Mouse (Mus musculus) myocyte (in vitro differentiated cells): ENCODE data around the gene Hsp90aa1. TPM values are rescaled to one million over a fixed set of nuclear protein-coding genes. Genes with fewer than 3 reads are reported as not detected.
"Not testable (repeated sequence)": the region's sequence is repeated elsewhere in the genome, so short reads cannot be mapped to it uniquely, and the experiment has no call there.

Experiments
- H3K27me3 ChIP-seq: one replicate; pipeline ENCODE4 v1.6.1; 2011; ENCODE audit not compliant: control insufficient read depth, insufficient read depth, insufficient read length
- H3K36me3 ChIP-seq: one replicate; pipeline ENCODE4 v1.6.1; 2011; ENCODE audit not compliant: control insufficient read depth, insufficient read depth
- H3K4me2 ChIP-seq: one replicate; pipeline ENCODE4 v1.6.1; 2011; ENCODE audit warnings: low read depth, control low read depth
- H3K4me3 ChIP-seq: one replicate; pipeline ENCODE4 v1.5.1; 2011; ENCODE audit warnings: mild to moderate bottlenecking, control low read depth, moderate library complexity
- H3K79me2 ChIP-seq: one replicate; pipeline ENCODE4 v1.6.1; 2011; ENCODE audit not compliant: control insufficient read depth, insufficient read depth
- H3ac ChIP-seq: one replicate; pipeline ENCODE4 v1.6.1; 2011; ENCODE audit not compliant: control insufficient read depth, insufficient read length
- CEBPB ChIP-seq: IDR thresholded peaks from 2 replicates; pipeline ENCODE4 v1.6.1; 2011; ENCODE audit warnings: mild to moderate bottlenecking, moderate library complexity; ENCODE audit not compliant: poor library complexity, insufficient read depth, severe bottlenecking
- E2F4 ChIP-seq: IDR thresholded peaks from one replicate; pipeline ENCODE4 v1.6.1; 2011; ENCODE audit warnings: mild to moderate bottlenecking, control low read depth, moderate library complexity; ENCODE audit not compliant: insufficient read depth
- MAX ChIP-seq: IDR thresholded peaks from one replicate; pipeline ENCODE4 v1.6.1; 2011; ENCODE audit warnings: low read depth, mild to moderate bottlenecking, control low read depth
- MYOD1 ChIP-seq, 3 experiments: IDR thresholded peaks; one replicate each; pipeline ENCODE4 v1.6.1; 2011; ENCODE audit warnings: control low read depth in 2 of 3, low read depth in 2 of 3, mild to moderate bottlenecking in 2 of 3, moderate library complexity in 1 of 3; ENCODE audit not compliant: insufficient read length in 2 of 3, control insufficient read depth in 1 of 3
- MYOG ChIP-seq, 3 experiments: IDR thresholded peaks; one replicate each; pipeline ENCODE4 v1.6.1; 2011; ENCODE audit warnings: control low read depth in 2 of 3, low read depth in 2 of 3, mild to moderate bottlenecking in 2 of 3; ENCODE audit not compliant: insufficient read length in 2 of 3, control insufficient read depth in 1 of 3, insufficient read depth in 1 of 3
- POLR2A ChIP-seq: IDR thresholded peaks from one replicate; pipeline ENCODE4 v1.6.1; 2011; ENCODE audit warnings: low read depth, mild to moderate bottlenecking, control low read depth, moderate library complexity; ENCODE audit not compliant: insufficient read length
- POLR2AphosphoS2 ChIP-seq: IDR thresholded peaks from one replicate; pipeline ENCODE4 v1.6.1; 2011; ENCODE audit warnings: low read depth, control low read depth; ENCODE audit not compliant: insufficient read length
- REST ChIP-seq: IDR thresholded peaks from one replicate; pipeline ENCODE4 v1.6.1; 2011; ENCODE audit warnings: mild to moderate bottlenecking, control low read depth, moderate library complexity; ENCODE audit not compliant: insufficient read depth, insufficient read length
- SRF ChIP-seq: IDR thresholded peaks from one replicate; pipeline ENCODE4 v1.6.1; 2011; ENCODE audit warnings: low read depth; ENCODE audit not compliant: control insufficient read depth, insufficient read length
- TCF12 ChIP-seq: IDR thresholded peaks from one replicate; pipeline ENCODE4 v1.6.1; 2011; ENCODE audit warnings: mild to moderate bottlenecking, control low read depth; ENCODE audit not compliant: poor library complexity, insufficient read depth, severe bottlenecking
- TCF3 ChIP-seq: IDR thresholded peaks from one replicate; pipeline ENCODE4 v1.6.1; 2011; ENCODE audit warnings: low read depth, control low read depth; ENCODE audit not compliant: insufficient read length
- USF1 ChIP-seq: IDR thresholded peaks from one replicate; pipeline ENCODE4 v1.6.1; 2011; ENCODE audit warnings: low read depth, mild to moderate bottlenecking, control low read depth, moderate library complexity
- polyA plus RNA-seq: library from polyadenylated mRNA; unstranded; fragments of >200 nt; fragmentation: generic; extraction: Trizol; gene quantifications from one replicate; pipeline ENCODE4 v1.2.1, GENCODE M21; 2012; ENCODE audit warnings: missing spikeins

Hsp90aa1 gene
- polyA plus RNA-seq, 1 experiment = 110 TPM

GRCm38 (mm10) chr12:110706337-110707231 lies 4.1 kb upstream of the Hsp90aa1 start:
- H3K36me3 ChIP-seq = no peaks in the 10 kb centered on the region
- no peak overlapping the region for H3ac ChIP-seq
- no peaks in the 10 kb centered on the region for H3K79me2 ChIP-seq
- peak overlapping the region; percentile 26 for H3K4me3 ChIP-seq
- H3K27me3 ChIP-seq = no peaks in the 10 kb centered on the region
- H3K4me2 ChIP-seq = peak overlapping the region; percentile 85
- TF ChIP-seq MYOD1 (IDR thresholded peaks at IDR 0.05; ENCODE audit: control insufficient read depth in 1 of 3, insufficient read length in 2 of 3, low read depth in 2 of 3) (no peak), USF1 (peak; percentile 95), POLR2A (peak; percentile 54)

- H3K4me2 ChIP-seq, H3ac ChIP-seq, H3K36me3 ChIP-seq, H3K4me3 ChIP-seq, H3K79me2 ChIP-seq, H3K27me3 ChIP-seq: not testable (repeated sequence)
Measured at GRCm38 (mm10) chr12:110705419-110705818, 2.9 kb upstream of the Hsp90aa1 start.

DNA sequence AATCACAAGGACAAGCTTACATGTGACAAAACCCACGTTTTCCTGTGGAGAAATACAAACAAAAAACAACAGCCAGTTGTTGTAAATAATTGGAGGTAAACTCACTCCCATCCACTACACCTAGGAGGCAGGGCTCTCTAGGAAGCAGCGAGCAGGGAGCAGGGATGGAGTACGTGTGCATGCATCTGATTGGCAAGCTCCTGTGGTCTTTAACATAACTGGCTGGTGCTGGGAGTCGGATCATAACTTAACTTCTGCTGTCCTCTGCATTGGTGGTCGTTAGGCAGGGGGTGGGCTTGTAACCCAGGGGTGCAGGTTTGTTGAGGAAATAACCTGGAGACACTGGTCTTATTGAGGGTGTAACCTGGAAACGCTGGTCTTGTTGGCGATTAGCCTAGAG lies 1.2 kb upstream of the Hsp90aa1 start:
- H3K4me2 ChIP-seq = peak overlapping the region; percentile 63
- no peaks in the 10 kb centered on the region for H3K79me2 ChIP-seq
- no peaks in the 10 kb centered on the region for H3K36me3 ChIP-seq
- H3K4me3 ChIP-seq = no peak overlapping the region
- no peak for TF ChIP-seq SRF
- TF ChIP-seq E2F4 = no peak
- TF ChIP-seq POLR2AphosphoS2 = no peak
- no peak for TF ChIP-seq MYOD1 (IDR thresholded peaks at IDR 0.05; ENCODE audit: control insufficient read depth in 1 of 3, insufficient read length in 2 of 3, low read depth in 2 of 3)
- TF ChIP-seq CEBPB = no peak
- no peak for TF ChIP-seq MYOG (IDR thresholded peaks at IDR 0.05; ENCODE audit: control insufficient read depth in 1 of 3, insufficient read depth in 1 of 3, insufficient read length in 2 of 3, low read depth in 2 of 3)
- no peak for TF ChIP-seq TCF12
- TF ChIP-seq MAX = no peak
- no peak for TF ChIP-seq REST
- TF ChIP-seq USF1 = no peak
- no peak for TF ChIP-seq TCF3
- TF ChIP-seq POLR2A = no peak
- H3K27me3 ChIP-seq = no peaks in the 10 kb centered on the region
- no peak overlapping the region for H3ac ChIP-seq

DNA sequence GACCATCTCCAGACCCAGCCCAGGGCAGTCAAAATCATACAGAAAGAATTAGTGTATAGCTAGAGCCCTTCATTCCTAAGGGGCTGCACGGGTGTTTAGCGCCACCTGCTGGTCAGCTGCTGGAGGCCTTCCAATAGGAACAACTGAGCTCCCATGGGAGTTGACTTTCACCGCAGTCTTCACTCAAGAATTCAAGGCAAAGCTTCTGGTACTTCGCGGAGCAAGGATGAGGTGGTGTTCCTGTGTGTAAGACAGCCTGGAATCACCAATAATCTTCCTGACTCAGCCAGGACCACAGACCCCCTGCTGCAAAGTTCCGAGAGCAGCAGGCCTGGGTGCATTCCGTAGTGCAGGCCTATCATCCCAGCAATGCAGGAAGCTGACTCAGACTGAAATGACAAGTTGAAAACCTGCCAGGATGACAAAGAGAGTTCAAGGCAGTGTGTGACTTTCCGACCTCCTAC lies 512 bp upstream of the Hsp90aa1 start:
- no peak overlapping the region for H3ac ChIP-seq
- no peak overlapping the region for H3K4me3 ChIP-seq

DNA sequence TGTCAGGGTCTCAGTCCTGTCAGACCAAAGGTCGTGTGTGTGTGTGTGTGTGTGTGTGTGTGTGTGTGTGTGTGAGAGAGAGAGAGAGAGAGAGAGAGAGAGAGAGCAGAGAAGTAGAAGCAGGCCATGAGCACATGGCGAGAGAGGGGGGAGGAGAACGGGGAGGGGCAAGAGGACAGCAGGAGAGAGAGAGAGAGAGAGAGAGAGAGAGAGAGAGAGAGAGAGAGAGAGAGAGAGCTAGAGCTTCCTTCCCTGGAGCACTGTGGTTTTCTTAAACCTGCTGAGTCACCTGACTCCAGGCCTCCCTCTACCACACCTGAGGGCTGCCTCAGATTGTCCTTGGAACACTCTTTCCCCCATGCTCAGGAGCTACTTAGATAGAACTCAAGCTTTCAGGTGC lies 1.2 kb downstream of the Hsp90aa1 start:
- H3K27me3 ChIP-seq, H3ac ChIP-seq, H3K79me2 ChIP-seq, H3K4me2 ChIP-seq, H3K36me3 ChIP-seq, H3K4me3 ChIP-seq: not testable (repeated sequence)

More for the DNA sequence above, 512 bp upstream of the Hsp90aa1 start:
- Histone ChIP-seq H3K36me3 (no peaks in the 10 kb centered on the region), H3K27me3 (no peaks in the 10 kb centered on the region), H3K79me2 (no peaks in the 10 kb centered on the region), H3K4me2 (peak overlapping the region; percentile 63)
- TF ChIP-seq POLR2A (peak; percentile 28), REST (no peak)

- TF ChIP-seq TCF3 = no peak
- Histone ChIP-seq H3K36me3 (no peaks in the 10 kb centered on the region), H3ac (no peak overlapping the region), H3K4me3 (no peak overlapping the region), H3K27me3 (no peaks in the 10 kb centered on the region), H3K79me2 (no peaks in the 10 kb centered on the region), H3K4me2 (no peak overlapping the region)
Measured at GRCm38 (mm10) chr12:110700730-110701129, 1.8 kb downstream of the Hsp90aa1 start.
